Mouse (Mus musculus): ENCODE results near the gene Cbx8. TPM values are rescaled to one million over a fixed set of nuclear protein-coding genes. Genes with fewer than 3 reads are reported as not detected.

The Cbx8 gene
- polyA plus RNA-seq, 1 experiment: 6.4 TPM

DNA sequence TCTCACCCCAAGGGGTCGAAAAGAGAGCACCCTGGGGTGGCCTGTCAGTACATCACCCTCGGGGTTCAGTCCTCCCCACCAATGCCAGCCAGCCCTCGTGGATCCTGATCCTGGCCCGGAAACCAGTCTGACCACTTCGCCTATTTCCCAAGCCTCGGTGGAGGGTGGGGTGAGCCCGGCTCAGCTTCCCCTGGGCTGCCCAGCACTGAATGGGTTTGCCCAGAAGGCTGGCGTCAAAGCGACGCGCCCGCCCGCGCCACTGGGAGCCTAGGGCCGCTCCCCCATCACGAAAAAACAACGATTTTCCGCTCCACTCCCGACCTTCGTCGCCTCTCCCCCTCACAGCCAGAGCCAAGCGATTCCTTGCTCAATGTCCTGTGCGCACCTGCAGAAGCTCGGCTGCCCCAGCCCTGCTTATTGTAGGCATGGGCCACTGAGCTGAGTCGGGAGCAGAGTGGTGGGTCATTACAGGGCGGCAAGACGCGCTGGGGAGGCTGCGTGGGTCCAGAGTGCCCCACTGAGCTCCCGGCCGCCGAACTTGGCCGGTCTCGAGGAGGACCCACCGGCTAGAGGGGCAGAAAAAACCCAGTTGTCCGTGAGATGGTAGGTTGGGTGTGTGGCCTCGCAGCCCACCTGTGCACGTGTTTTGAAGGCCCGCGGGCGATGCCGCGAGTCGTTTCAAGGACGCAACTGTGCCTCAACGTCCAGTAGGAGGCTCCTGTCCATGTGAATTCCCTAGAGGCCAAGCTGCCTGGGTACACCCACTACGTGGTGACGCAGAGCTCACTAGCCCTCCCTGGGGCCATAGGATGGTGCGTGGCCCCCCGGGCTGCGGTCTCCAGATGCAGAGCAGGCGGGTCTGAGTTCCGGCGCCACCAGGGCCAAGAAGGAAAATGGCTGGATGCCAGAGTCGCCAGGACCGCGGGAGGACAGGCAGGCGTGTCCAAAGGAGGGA lies 17.5 kb upstream of the Cbx8 start:
- no peaks in the 10 kb centered on the region for H3K79me3 ChIP-seq (ENCODE audit: low read depth)
- TF ChIP-seq CEBPB (IDR thresholded peaks at IDR 0.05; ENCODE audit: low read depth): no peak
- no peak for TF ChIP-seq MYOD1 (IDR thresholded peaks at IDR 0.05; ENCODE audit: control insufficient read depth, insufficient read length, low read depth)
- TF ChIP-seq CTCF (IDR thresholded peaks at IDR 0.05; ENCODE audit: control insufficient read depth, insufficient read depth, insufficient read length): no peak
- TF ChIP-seq MAX (IDR thresholded peaks at IDR 0.05): no peak
- TF ChIP-seq MYOG (IDR thresholded peaks at IDR 0.05; ENCODE audit: control insufficient read depth, extremely low read depth, insufficient read length): no peak
- TF ChIP-seq FOSL1 (IDR thresholded peaks at IDR 0.05; ENCODE audit: insufficient read depth, low read length, poor library complexity, severe bottlenecking): no peak
- no peak for TF ChIP-seq USF1 (IDR thresholded peaks at IDR 0.05; ENCODE audit: low read depth)
- no peaks in the 10 kb centered on the region for H3K79me2 ChIP-seq (ENCODE audit: control insufficient read depth, insufficient read depth)
- no peak overlapping the region for H3K4me3 ChIP-seq (ENCODE audit: insufficient read depth, poor library complexity, severe bottlenecking)
- no peaks in the 10 kb centered on the region for H3K36me3 ChIP-seq (ENCODE audit: control insufficient read depth, insufficient read depth)
- peaks cover 24% of the 10 kb centered on the region for H3K27me3 ChIP-seq (ENCODE audit: control insufficient read depth, insufficient read depth, insufficient read length)
- no peak overlapping the region for H3ac ChIP-seq (ENCODE audit: control insufficient read depth, insufficient read length, low read depth)

- Histone ChIP-seq H3K36me3 (ENCODE audit: control insufficient read depth, insufficient read depth) (no peaks in the 10 kb centered on the region), H3K4me3 (ENCODE audit: insufficient read depth, poor library complexity, severe bottlenecking) (no peak overlapping the region), H3K27me3 (ENCODE audit: control insufficient read depth, insufficient read depth, insufficient read length) (peaks cover 19% of the 10 kb centered on the region), H3K79me2 (ENCODE audit: control insufficient read depth, insufficient read depth) (no peaks in the 10 kb centered on the region), H3K79me3 (ENCODE audit: low read depth) (no peaks in the 10 kb centered on the region), H3ac (ENCODE audit: control insufficient read depth, insufficient read length, low read depth) (peak overlapping the region; percentile 87)
- TF ChIP-seq FOSL1 (IDR thresholded peaks at IDR 0.05; ENCODE audit: insufficient read depth, low read length, poor library complexity, severe bottlenecking) (no peak), MYOD1 (IDR thresholded peaks at IDR 0.05; ENCODE audit: control insufficient read depth, insufficient read length, low read depth) (no peak), CEBPB (IDR thresholded peaks at IDR 0.05; ENCODE audit: low read depth) (no peak), CTCF (IDR thresholded peaks at IDR 0.05; ENCODE audit: control insufficient read depth, insufficient read depth, insufficient read length) (no peak), MYOG (IDR thresholded peaks at IDR 0.05; ENCODE audit: control insufficient read depth, extremely low read depth, insufficient read length) (no peak), MAX (IDR thresholded peaks at IDR 0.05) (no peak), USF1 (IDR thresholded peaks at IDR 0.05; ENCODE audit: low read depth) (no peak)
Observed at GRCm38 (mm10) chr11:119057291-119057690, 16.5 kb upstream of the Cbx8 start.

DNA sequence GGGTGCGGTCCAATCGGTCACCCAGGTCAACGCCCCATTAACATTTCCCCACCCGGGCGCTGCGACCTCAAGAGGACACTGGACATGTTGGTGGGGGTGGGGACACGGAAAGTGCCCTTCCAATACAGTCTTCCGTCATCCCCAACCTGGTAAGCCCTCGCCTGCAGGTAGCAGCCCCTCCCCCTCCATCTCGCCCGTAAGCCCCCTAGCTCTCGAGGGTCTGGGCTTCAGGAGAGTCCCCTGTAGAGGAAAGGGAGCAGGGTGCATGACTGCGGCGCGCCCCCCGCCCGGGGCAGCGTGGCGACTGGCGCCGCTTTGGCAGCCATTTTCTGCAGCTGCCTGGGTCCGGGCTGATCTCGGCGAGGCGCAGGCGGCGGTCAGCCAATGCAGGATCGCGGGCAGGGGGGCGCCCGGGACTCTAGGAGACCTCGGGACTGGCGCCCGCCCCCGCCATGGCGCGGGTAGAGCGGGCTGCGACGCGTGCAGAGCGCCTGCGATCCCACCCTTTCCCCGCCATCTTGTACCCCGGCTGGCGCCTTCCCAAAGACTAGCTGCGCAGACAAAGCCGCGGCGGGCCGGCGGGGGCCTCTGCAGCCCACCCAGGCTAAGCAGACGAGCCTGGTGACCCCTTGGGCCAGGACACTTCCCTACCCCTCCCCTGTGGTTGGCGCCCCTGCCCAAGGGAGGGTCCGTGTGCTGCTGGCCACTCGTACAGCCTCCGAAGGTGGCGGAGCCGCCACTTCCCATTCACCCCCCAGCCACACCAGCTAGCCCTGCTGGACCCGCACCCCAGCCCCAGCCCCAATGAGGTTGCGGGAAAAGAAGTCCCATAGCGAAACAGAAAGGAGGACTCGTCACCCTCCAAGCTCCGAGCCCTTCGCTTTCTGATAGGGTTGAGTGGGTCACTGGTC lies 15.8 kb upstream of the Cbx8 start:
- Histone ChIP-seq H3K27me3 (ENCODE audit: control insufficient read depth, insufficient read depth, insufficient read length) (peaks cover 17% of the 10 kb centered on the region), H3K36me3 (ENCODE audit: control insufficient read depth, insufficient read depth) (no peaks in the 10 kb centered on the region), H3K79me3 (ENCODE audit: low read depth) (no peaks in the 10 kb centered on the region), H3K4me3 (ENCODE audit: insufficient read depth, poor library complexity, severe bottlenecking) (peak overlapping the region; percentile 32), H3K79me2 (ENCODE audit: control insufficient read depth, insufficient read depth) (no peaks in the 10 kb centered on the region), H3ac (ENCODE audit: control insufficient read depth, insufficient read length, low read depth) (peak overlapping the region; percentile 87)
- TF ChIP-seq MAX (IDR thresholded peaks at IDR 0.05): peak; percentile 33
- no peak for TF ChIP-seq FOSL1 (IDR thresholded peaks at IDR 0.05; ENCODE audit: insufficient read depth, low read length, poor library complexity, severe bottlenecking)

DNA sequence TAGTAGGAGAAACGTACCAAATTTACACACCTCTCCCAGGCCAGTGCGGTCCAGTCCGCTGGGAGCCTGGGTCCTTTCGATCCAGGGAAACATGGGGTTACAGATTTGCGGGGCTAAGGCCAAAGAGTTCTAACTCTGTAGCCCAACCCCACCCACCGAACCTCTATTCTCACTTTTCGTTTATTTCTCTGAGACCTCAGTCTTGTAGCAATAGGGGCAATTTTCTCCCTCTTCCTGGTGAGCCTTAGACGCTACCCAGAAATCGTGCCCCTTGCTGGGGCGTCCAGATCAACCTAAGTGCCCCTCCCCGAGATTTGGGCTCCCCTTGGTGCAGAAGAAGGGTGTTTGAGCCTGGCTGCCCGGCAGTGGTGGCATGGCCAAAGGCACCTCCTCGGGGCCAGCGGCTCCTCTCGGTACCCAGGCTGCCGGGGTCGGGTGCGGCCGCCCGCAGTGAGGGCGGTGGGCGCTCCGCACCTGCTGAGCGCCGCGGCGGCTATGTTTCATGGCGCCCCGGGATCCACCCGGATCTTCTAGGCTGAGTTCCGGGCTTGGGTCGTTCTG lies 14.9 kb upstream of the Cbx8 start:
- H3K79me3 ChIP-seq (ENCODE audit: low read depth): no peaks in the 10 kb centered on the region
- no peaks in the 10 kb centered on the region for H3K79me2 ChIP-seq (ENCODE audit: control insufficient read depth, insufficient read depth)
- H3K4me3 ChIP-seq (ENCODE audit: insufficient read depth, poor library complexity, severe bottlenecking): no peak overlapping the region
- H3ac ChIP-seq (ENCODE audit: control insufficient read depth, insufficient read length, low read depth): peak overlapping the region; percentile 30
- H3K27me3 ChIP-seq (ENCODE audit: control insufficient read depth, insufficient read depth, insufficient read length): peaks cover 21% of the 10 kb centered on the region
- TF ChIP-seq MAX (IDR thresholded peaks at IDR 0.05) (no peak), CTCF (IDR thresholded peaks at IDR 0.05; ENCODE audit: control insufficient read depth, insufficient read depth, insufficient read length) (no peak), CEBPB (IDR thresholded peaks at IDR 0.05; ENCODE audit: low read depth) (no peak), USF1 (IDR thresholded peaks at IDR 0.05; ENCODE audit: low read depth) (no peak), MYOD1 (IDR thresholded peaks at IDR 0.05; ENCODE audit: control insufficient read depth, insufficient read length, low read depth) (no peak), FOSL1 (IDR thresholded peaks at IDR 0.05; ENCODE audit: insufficient read depth, low read length, poor library complexity, severe bottlenecking) (no peak), MYOG (IDR thresholded peaks at IDR 0.05; ENCODE audit: control insufficient read depth, extremely low read depth, insufficient read length) (no peak)
- no peaks in the 10 kb centered on the region for H3K36me3 ChIP-seq (ENCODE audit: control insufficient read depth, insufficient read depth)
